Mouse (Mus musculus) B cell, adult (primary cell): ENCODE results near the gene Mrpl51. TPM values are rescaled to one million over a fixed set of nuclear protein-coding genes. Genes with fewer than 3 reads are reported as not detected.

Experiments used
- total RNA-seq: library from RNA; stranded (reverse); gene quantifications from 4 replicates; pipeline ENCODE4 v1.2.4, GENCODE M21; 2023; ENCODE audit not compliant: inconsistent age

Mrpl51 gene
- 30.5 to 36.3 TPM (median 35.7 TPM) in 4 replicates for total RNA-seq

DNA sequence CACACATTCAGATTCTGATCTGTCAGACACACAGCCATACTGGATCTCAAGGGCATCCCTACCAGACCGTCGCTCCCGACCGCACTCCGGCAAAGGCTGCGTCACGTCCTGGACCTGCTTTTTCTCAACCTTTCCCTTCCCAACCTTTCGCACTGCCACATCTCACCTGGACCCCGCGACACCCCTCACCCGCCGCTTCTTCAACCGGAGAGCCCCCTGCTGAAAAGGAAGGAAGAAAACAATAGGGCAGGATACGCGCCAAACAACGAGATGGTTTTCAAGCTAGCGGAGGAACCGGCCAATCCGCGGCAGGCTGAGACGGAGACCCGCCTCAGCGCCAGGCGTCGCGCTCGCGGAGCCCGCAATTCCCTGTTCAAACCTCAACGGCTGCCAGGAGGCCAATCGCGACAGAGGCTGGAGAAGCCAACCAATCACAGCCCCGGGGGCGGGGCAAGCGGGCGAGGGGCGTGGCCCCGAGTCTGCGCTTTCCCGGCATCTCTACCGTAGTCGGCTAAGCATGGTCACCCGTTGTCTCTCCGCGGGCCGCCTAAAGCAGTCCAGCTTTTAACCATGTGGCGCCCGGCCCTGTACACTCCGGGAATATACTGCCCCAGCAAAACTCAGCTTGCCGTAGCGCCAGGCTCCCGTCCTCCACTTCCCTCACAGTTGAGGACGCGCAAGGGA is at the start of gene Mrpl51, which contains the start of gene Ncapd2:
TSS of gene Mrpl51 (plus strand) at position 470 of the 684 bp plus-strand sequence.
TSS of gene Ncapd2 (minus strand) at position 370 of the 684 bp plus-strand sequence.

DNA sequence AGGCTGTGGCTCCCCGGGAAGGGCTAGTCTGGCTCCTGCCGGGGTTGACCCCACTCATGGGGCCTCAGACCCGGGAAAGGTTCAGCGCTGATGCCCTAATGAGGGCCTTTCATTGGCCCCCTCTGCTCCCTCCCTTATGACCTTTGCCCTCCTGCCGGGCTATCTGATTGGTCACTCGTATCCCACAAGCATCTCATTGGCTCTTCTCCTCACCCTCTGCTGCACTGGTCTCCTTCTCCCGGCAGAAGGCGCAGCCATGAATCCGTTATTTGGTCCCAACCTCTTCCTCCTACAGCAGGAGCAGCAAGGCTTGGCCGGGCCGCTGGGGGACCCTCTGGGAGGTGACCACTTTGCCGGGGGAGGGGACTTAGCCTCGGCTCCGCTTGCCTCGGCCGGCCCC is 46.6 kb upstream of the Mrpl51 start, which contains the start of gene Iffo1:
TSS of gene Iffo1 (plus strand) at position 241 of the 400 bp plus-strand sequence.

DNA sequence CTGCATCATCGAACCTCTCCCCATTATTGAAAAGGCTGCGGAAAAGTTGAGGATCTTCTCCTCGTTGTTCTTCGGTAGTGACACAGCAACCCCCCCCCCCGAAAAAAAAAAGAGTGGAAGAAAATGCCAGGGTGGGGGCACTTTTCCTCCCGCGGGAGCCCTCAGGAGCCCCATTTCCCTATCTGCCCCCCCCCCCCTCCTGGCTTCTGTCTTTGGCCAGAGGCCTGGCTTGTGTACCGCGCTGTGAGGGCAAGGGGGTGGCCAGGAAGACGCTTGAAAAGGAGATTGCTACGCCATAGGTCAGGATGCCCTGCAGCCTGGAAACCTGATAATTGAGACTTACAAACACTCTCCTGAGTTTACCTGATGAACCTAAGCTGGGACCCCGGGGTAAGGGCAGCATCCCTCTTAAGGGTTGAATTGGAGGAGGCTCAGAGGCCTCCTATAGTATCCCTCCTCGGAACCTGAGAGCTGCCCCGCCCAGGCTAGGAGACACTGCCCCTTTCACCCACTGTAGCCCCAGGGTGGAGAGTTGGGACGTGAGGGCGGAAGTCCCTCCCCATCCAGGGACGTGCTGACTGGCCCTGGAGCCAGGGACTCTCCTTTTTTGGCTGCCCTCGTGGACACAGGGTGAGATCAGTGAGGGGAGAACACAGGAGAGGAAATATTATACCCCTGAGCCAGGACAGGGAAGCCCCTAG is 25.4 kb upstream of the Mrpl51 start, which contains the start of gene Gapdh:
TSS of gene Gapdh (minus strand) at position 417 of the 701 bp plus-strand sequence.

DNA sequence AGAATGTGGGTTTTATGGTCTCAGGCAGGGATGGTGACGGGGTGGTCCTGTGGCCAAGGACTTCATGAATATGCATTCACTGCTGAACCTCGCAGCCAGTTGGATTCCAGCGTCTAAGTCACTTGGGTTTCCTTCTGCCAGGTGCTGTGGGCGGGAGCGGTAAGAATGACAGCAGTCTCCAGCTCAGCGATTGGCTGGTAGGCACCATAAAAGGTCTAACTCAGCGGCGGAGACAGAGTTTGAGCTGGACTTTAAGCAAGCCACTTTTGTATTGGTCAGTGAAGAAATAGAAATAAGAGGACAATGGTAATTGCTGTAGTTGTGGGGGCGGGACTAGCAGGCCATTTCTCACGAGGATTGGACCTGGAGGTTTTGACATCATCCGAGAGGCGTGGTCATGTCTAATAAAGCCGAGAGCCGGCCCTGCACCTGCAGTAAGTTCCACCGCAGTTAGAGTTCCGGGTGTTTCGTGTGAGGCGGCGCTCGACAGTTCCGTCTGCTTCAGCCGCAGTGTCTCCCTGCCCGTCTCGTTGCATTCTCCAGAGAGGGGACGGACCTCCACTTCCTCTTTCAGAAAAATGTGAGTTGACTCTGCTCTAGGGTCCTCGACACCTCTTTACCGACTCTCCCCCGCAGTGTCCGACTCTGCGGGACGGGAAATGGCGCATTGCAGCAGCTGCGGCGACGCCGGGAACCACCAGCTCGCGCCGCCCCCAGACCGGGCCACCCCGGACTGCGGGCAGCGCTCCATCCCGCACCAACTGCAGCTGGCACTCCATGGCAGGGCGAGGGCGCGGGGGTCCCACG is 23.8 kb downstream of the Mrpl51 start, which contains the start of gene Vamp1:
TSS of gene Vamp1 (plus strand) at position 404 of the 807 bp plus-strand sequence.

DNA sequence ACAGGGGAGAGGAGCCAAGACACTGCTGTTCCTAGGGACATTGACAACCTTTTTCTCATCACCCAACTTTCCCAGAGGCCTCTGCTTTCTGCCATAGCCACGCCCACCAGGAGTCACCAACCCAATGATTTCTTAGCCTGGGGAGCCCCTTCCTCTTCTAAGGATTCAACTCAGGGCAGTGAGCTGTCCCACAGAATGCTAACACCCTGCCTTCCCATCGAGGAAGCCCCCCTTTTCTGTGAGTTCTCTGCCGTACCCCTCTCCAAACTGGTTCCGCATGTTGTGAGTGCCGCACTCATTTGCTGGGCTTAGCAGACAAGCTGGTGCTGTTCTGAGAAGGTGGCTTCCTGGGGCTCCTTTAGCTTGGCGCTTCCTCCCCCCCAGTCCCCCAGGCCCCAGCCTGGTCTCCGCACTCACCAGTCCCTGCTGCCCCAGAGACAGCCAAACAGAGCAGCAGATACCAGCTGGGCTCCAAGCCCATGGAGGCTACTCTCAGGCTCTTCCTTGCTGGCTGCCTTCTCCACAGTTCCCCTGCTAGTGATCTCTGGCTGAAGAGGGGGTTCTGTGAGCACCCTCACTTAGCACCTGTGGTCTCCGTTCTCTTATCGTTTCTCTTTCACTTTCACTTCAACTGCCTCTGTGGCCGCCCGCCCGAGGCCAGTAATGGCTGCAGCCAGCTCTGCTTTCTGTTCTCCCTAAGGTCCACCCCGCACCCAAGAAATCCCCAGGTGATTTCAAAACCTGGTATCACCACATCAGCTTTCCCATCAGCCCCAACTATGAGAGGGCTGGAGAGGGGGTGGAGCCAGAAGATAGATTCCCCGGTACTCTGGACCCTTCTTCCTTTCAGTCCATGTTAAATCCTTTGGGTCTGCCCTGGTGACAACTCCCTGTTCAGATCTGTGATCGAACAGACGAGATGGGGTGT is 39.8 kb downstream of the Mrpl51 start, which contains the start of gene Tapbpl:
TSS of gene Tapbpl (minus strand) at position 744 of the 928 bp plus-strand sequence.

DNA sequence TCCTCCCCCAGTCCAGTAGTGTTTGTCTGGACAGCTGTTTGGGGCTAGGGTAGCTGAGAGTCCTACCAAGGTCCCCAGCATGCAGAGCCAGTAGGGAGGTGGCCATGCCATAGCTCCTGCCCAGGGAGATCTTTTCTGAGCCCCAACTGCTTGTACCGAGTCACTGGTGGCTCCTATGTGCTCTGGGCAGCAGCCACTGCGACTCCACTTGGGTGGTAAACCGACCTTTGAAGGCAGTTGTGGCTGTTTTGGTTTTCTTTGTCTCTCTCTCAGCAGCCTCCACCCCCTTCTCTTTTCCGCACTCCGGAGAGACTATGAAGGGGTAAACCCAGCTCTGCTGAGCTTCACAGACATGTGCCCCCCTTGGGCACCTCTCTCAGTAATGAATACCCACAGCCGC is 45.2 kb downstream of the Mrpl51 start, which contains the start of gene Cd27:
TSS of gene Cd27 (minus strand) at position 229 of the 400 bp plus-strand sequence.

Other genes with a start within 250 kb of the Mrpl51 start
- 51.9 to 60.4 TPM (median 54.0 TPM) in 4 replicates for gene Cops7a, start 226.3 kb upstream of the Mrpl51 start, total RNA-seq
- 0.22 to 0.58 TPM (median 0.24 TPM) in 3 of 4 replicates, not detected in the other for gene Pianp, start 195.1 kb upstream of the Mrpl51 start, total RNA-seq
- 93.2 to 96.8 TPM (median 95.4 TPM) in 4 replicates for gene Zfp384, start 182.7 kb upstream of the Mrpl51 start, total RNA-seq
- 78.0 to 92.0 TPM (median 85.9 TPM) in 4 replicates for gene Ing4, start 152.0 kb upstream of the Mrpl51 start, total RNA-seq
- gene Acrbp, start 142.1 kb upstream of the Mrpl51 start, total RNA-seq = 11.9 to 20.6 TPM (median 13.3 TPM) in 4 replicates
- 11.6 to 15.7 TPM (median 14.9 TPM) in 4 replicates for gene Lpar5, start 123.9 kb upstream of the Mrpl51 start, total RNA-seq
- 343 to 381 TPM (median 359 TPM) in 4 replicates for gene Chd4, start 95.8 kb upstream of the Mrpl51 start, total RNA-seq
- 38.6 to 47.8 TPM (median 40.7 TPM) in 4 replicates for gene Nop2, start 59.9 kb upstream of the Mrpl51 start, total RNA-seq
- 34.0 to 42.8 TPM (median 41.9 TPM) in 4 replicates for gene Iffo1, start 46.6 kb upstream of the Mrpl51 start, total RNA-seq
- gene Gapdh, start 25.3 kb upstream of the Mrpl51 start, total RNA-seq = 423 to 488 TPM (median 460 TPM) in 4 replicates
- 44.6 to 67.4 TPM (median 48.7 TPM) in 4 replicates for gene Ncapd2, start 100 bp upstream of the Mrpl51 start, total RNA-seq
- gene Vamp1, start 23.8 kb downstream of the Mrpl51 start, total RNA-seq = 55.4 to 67.5 TPM (median 62.8 TPM) in 4 replicates
- 26.8 to 27.9 TPM (median 27.3 TPM) in 4 replicates for gene Tapbpl, start 40.1 kb downstream of the Mrpl51 start, total RNA-seq
- 0.51 to 3.1 TPM (median 1.2 TPM) in 4 replicates for gene Cd27, start 45.2 kb downstream of the Mrpl51 start, total RNA-seq
- gene Tuba3a, start 94.2 kb downstream of the Mrpl51 start, total RNA-seq = not detected in 4 replicates
- 0.48 to 2.2 TPM (median 1.1 TPM) in 4 replicates for gene Ltbr, start 122.1 kb downstream of the Mrpl51 start, total RNA-seq
- gene Scnn1a, start 128.9 kb downstream of the Mrpl51 start, total RNA-seq = 0.15 TPM in 1 of 4 replicates, not detected in the others
- 1.2 to 2.4 TPM (median 1.5 TPM) in 4 replicates for gene Tnfrsf1a, start 157.6 kb downstream of the Mrpl51 start, total RNA-seq
- gene Plekhg6, start 189.0 kb downstream of the Mrpl51 start, total RNA-seq = not detected in 4 replicates